Mouse (Mus musculus) liver, embryonic 14.5 days (tissue): ENCODE results near the gene Adgrg2. TPM values are rescaled to one million over a fixed set of nuclear protein-coding genes. Genes with fewer than 3 reads are reported as not detected.

Experiments used
- ATAC-seq: fragments of 200-750 bp; cut with Nextera tagmentation; 2 replicates; pipeline ENCODE4 v1.8.0; 2017; ENCODE audit warnings: moderate number of reproducible peaks, mild to moderate bottlenecking, moderate library complexity; ENCODE audit not compliant: insufficient read depth
- DNase-seq, 3 experiments: peaks; one replicate each; pipeline ENCODE4 v3.0.0-alpha.2; 2012 to 2013; ENCODE audit warnings: low read depth in 3 of 3, low spot score in 3 of 3
- H3K27ac ChIP-seq: fragments of 300-500 bp; sonication (generic); 2 replicates; pipeline ENCODE4 v1.5.1; 2014; ENCODE audit warnings: moderate library complexity, mild to moderate bottlenecking, control low read depth, inconsistent platforms
- H3K27me3 ChIP-seq: fragments of 300-500 bp; sonication (generic); 2 replicates; pipeline ENCODE4 v1.6.1; 2014; ENCODE audit warnings: mild to moderate bottlenecking, low read length, moderate library complexity; ENCODE audit not compliant: control insufficient read depth, insufficient read depth
- H3K36me3 ChIP-seq: fragments of 300-500 bp; sonication (generic); replicated peaks from 2 replicates; pipeline ENCODE4 v1.6.1; 2014; ENCODE audit warnings: low read depth; ENCODE audit not compliant: control insufficient read depth, insufficient read depth
- H3K4me1 ChIP-seq, 2 experiments: fragments of 200-500 bp in 1 of 2; fragments of 300-500 bp in 1 of 2; sonication (generic) in 1 of 2; replicated peaks; 2 replicates each; pipeline ENCODE4 v1.6.1; 2012 to 2014; ENCODE audit warnings: antibody characterized with exemption in 1 of 2, inconsistent platforms in 1 of 2, low read length in 1 of 2; ENCODE audit not compliant: control insufficient read depth in 2 of 2, insufficient read depth in 2 of 2
- H3K4me2 ChIP-seq: fragments of 300-500 bp; sonication (generic); 2 replicates; pipeline ENCODE4 v1.6.1; 2014; ENCODE audit warnings: low read depth, mild to moderate bottlenecking, control low read depth, moderate library complexity
- H3K4me3 ChIP-seq, 2 experiments: fragments of 200-500 bp in 1 of 2; fragments of 300-500 bp in 1 of 2; sonication (generic) in 1 of 2; 2 replicates each; pipeline ENCODE4 v1.5.1; 2012 to 2014; ENCODE audit warnings: low read depth in 2 of 2, low read length in 2 of 2, mild to moderate bottlenecking in 2 of 2, control low read depth in 1 of 2, inconsistent platforms in 1 of 2, moderate library complexity in 1 of 2; ENCODE audit not compliant: insufficient read depth in 1 of 2
- H3K9ac ChIP-seq: fragments of 300-500 bp; sonication (generic); replicated peaks from 2 replicates; pipeline ENCODE4 v1.6.1; 2014; ENCODE audit warnings: mild to moderate bottlenecking, control low read depth, moderate library complexity
- H3K9me3 ChIP-seq: fragments of 300-500 bp; sonication (generic); 2 replicates; pipeline ENCODE4 v1.6.1; 2016; ENCODE audit warnings: low read length, mixed read lengths; ENCODE audit not compliant: control insufficient read depth
- CTCF ChIP-seq: IDR thresholded peaks from 2 replicates; pipeline ENCODE4 v1.5.1; 2016; ENCODE audit warnings: antibody characterized with exemption, low read depth, control low read depth
- EP300 ChIP-seq: IDR thresholded peaks from 2 replicates; pipeline ENCODE4 v1.6.1; 2016; ENCODE audit warnings: antibody characterized with exemption, low read depth
- WGBS: fragments of 180-500 bp; shearing (Covaris S2); extraction: QIAGEN DNeasy Blood & Tissue Kit; methylation state at CpG from one replicate; pipeline ENCODE4 v1.1.7; 2014; ENCODE audit not compliant: insufficient replicate concordance; 5-methylcytosine and 5-hydroxymethylcytosine counted together
- polyA plus RNA-seq, 2 experiments: library from polyadenylated mRNA; depleted of rRNA in 1 of 2; stranded (reverse) in 1 of 2; unstranded in 1 of 2; fragments of >200 nt; fragmentation: Nextera tagmentation in 1 of 2; extraction: Ambion mirVana in 1 of 2; gene quantifications; 2 replicates each; pipeline versions ENCODE4 v1.2.1 to v1.2.3; 2012 to 2014

Adgrg2 gene
- polyA plus RNA-seq, 2 experiments = 0.08 to 0.18 TPM

GRCm38 (mm10) chrX:160496473-160496872 is 106.0 kb downstream of the Adgrg2 start:
- Histone ChIP-seq H3K4me3 (no peak overlapping the region), H3K9ac (no peak overlapping the region), H3K9me3 (no peaks in the 10 kb centered on the region), H3K4me1 (peaks cover 0 to 5% of the 10 kb centered on the region in 2 experiments; a peak in 2 of 4 replicates), H3K36me3 (no peaks in the 10 kb centered on the region), H3K27me3 (no peaks in the 10 kb centered on the region), H3K27ac (no peak overlapping the region), H3K4me2 (peak overlapping the region; percentile 37; the same call in 1 of the 2 replicates)
- TF ChIP-seq EP300 = peak; percentile 56; the same call in 1 of the 2 replicates
- no peak for TF ChIP-seq CTCF
- DNase-seq (no peak), ATAC-seq (peak; percentile 57; the same call in 1 of the 2 replicates)
- WGBS = 22% methylated on average over 5 of the region's 5 CpGs

- Histone ChIP-seq H3K36me3 (no peaks in the 10 kb centered on the region), H3K9ac (no peak overlapping the region), H3K9me3 (no peaks in the 10 kb centered on the region), H3K4me3 (no peak overlapping the region; a peak in 1 of 4 replicates), H3K4me1 (peaks cover 0 to 7% of the 10 kb centered on the region in 2 experiments; a peak in 2 of 4 replicates), H3K4me2 (no peak overlapping the region), H3K27ac (no peak overlapping the region), H3K27me3 (no peaks in the 10 kb centered on the region)
- no peak for DNase-seq
- WGBS = 73% methylated on average over 3 of the region's 3 CpGs
- no peak for ATAC-seq
- TF ChIP-seq CTCF = no peak
- no peak for TF ChIP-seq EP300
Measured at GRCm38 (mm10) chrX:160501095-160501494, 110.6 kb downstream of the Adgrg2 start.

DNA sequence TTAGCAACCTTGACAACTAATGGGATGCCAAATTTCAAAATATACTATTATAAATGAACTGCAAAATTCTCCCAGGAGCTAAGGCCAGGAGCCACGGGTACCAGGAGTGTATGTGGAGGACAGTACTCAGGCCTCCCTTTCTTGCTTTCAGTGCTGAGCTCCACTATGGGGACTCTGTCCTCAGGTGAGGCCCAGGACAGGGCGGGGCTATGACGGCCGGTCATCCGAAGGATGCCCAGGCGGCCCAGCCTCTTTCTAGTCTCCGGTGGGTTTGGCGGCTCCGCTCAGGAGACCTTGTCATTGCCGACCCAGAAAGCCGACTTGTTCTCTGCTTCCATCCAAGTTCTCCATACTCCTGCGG is 111.2 kb downstream of the Adgrg2 start:
- H3K9me3 ChIP-seq = no peaks in the 10 kb centered on the region
- H3K4me1 ChIP-seq = peaks cover 0 to 4% of the 10 kb centered on the region in 2 experiments; a peak in 2 of 4 replicates
- TF ChIP-seq CTCF (no peak), EP300 (no peak)
- DNase-seq (peak in 1 of 3 experiments; percentile 17), ATAC-seq (peak; percentile 67)
- peak overlapping the region; percentile 57 for H3K4me2 ChIP-seq
- H3K4me3 ChIP-seq = peak overlapping the region; percentile 63 to 90
- H3K27ac ChIP-seq = no peak overlapping the region
- no peaks in the 10 kb centered on the region for H3K36me3 ChIP-seq
- WGBS = 11% methylated on average over 12 of the region's 12 CpGs
- peak overlapping the region; percentile 49 for H3K9ac ChIP-seq
- H3K27me3 ChIP-seq = no peaks in the 10 kb centered on the region

DNA sequence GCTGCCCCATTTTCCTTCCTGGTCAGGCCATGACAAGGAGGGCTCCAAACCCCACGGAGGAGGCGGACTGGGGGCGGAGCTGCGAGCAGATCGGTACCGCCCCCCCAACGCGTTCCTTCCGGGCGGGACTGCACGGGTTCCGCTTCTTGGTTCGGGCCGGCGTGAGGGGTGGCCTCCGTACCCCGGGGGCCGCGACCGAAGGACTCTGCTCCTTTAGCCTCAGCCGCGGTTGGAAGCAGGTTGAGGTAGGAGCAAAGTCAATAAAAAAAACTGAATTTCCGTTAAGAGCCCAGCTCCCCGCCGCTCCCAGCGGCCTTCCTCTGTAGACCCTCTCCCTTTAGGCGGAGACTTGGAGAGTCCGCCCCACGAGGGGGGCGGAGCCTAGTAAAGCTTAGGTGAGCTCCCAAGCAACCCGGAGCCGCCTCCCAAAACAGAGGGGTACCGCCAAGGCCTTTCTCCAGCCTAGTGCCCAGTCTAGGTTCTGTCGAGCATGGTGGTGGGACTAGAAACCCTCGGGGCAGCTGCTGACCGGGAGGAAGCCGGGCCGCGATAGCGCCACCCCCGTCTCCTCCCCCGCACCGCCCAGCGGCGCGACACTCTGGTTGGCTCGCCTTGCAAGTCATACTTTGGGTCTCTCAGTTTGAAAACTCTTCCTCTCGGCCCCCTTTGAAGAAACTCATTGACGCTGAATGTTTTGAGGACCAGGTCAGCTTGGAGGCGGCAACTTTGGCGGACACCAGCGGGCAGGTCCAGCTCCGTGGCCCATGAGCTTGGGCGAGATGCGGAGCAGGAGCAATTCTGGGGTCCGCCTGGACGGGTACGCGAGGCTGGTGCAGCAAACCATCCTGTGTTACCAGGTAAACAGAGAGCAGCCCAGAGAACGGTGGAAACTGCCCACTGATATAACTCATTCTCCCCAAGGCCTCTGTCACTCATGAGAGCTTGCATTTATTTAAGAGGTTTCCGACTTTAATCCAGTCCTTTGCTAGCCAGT is 111.9 kb downstream of the Adgrg2 start, which contains the start of gene Phka2:
Phka2 (plus strand) TSS at position 119 of the 994 bp plus-strand sequence.
- H3K9me3 ChIP-seq = no peaks in the 10 kb centered on the region
- peak within 1 kb of the TSS; percentile 49 for H3K9ac ChIP-seq
- peak; percentile 96 for ATAC-seq
- H3K4me3 ChIP-seq = peak within 1 kb of the TSS; percentile 63 to 90
- H3K36me3 ChIP-seq = no peaks in the 10 kb centered on the region
- 7% methylated on average over 59 of the region's 61 CpGs for WGBS
- peak; percentile 59 to 70 (median 63) for DNase-seq
- H3K4me1 ChIP-seq = peaks cover 0 to 4% of the 10 kb centered on the region in 2 experiments; a peak in 2 of 4 replicates
- peak within 1 kb of the TSS; percentile 1 for H3K27ac ChIP-seq
- TF ChIP-seq EP300 = no peak
- TF ChIP-seq CTCF = peak; percentile 30
- H3K4me2 ChIP-seq = peak within 1 kb of the TSS; percentile 66
- no peaks in the 10 kb centered on the region for H3K27me3 ChIP-seq

DNA sequence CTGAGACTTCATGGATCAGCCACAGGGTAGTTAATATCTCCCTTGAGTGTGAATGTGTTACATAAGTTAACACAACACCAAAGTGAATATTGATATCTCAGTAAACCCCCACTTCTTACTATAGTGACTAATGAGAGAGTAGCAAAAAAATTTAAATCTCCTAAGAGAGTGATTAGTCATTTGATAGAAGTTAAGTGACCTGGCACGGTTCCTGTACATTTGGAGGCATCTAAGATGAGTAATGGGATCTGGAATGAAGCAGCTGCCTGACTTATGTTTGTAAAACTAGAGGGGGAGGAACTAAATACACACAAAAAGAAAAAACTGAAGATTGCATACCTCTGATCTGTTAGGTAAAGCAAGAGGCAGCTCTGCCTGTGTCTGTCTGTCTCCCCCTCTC is 118.6 kb downstream of the Adgrg2 start:
- Histone ChIP-seq H3K36me3 (no peaks in the 10 kb centered on the region), H3K4me2 (no peak overlapping the region), H3K4me3 (no peak overlapping the region), H3K9ac (no peak overlapping the region), H3K9me3 (no peaks in the 10 kb centered on the region), H3K4me1 (peaks cover 0 to 4% of the 10 kb centered on the region in 2 experiments; a peak in 1 of 4 replicates), H3K27ac (no peak overlapping the region), H3K27me3 (no peaks in the 10 kb centered on the region)
- DNase-seq (no peak), ATAC-seq (no peak)
- 60% methylated on average over 1 of the region's 1 CpGs for WGBS
- no peak for TF ChIP-seq EP300
- TF ChIP-seq CTCF = no peak
